Mouse (Mus musculus) skeletal muscle tissue, postnatal 0 days (tissue): Measurements from ENCODE around the gene Abi1. TPM values are rescaled to one million over a fixed set of nuclear protein-coding genes. Genes with fewer than 3 reads are reported as not detected.

Source experiments
- polyA plus RNA-seq: library from polyadenylated mRNA; unstranded; fragments of >200 nt; fragmentation: Nextera tagmentation; extraction: Ambion mirVana; gene quantifications from 2 replicates; pipeline ENCODE4 v1.2.1, GENCODE M21; 2015

Abi1 gene
- 20.9 and 23.3 TPM in 2 replicates for polyA plus RNA-seq

DNA sequence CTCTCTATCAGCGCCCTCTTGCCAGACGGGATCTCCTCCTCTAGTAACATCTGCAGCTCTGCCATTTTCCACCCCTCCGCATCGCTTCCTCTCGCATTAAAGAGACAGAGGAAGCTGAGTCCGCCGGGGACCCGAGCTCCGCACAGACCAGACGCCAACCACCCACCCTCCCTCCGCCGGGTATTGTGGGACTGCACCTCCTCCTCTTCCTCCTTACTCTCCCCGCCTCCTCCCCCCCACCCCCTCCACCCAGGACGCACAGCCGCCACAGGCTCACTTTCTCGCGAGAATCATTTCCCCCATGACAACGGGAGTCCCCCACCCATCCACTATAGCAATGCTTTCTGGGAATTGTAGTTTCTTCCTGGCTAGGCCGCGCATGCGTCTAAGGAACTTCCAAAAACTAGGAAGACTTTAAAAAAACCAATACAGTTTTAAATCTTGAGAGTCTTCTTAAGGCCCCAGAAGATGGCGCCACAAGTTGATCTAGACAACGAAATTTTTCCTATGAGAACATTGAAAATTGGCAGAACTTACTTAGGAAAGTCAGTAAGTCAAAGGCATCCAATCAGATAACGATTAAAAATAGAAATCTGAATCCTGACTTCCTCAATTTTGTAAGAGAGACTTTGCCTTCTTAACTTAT, at the start of gene Abi1:
TSS of gene Abi1 (minus strand) at position 241 of the 646 bp plus-strand sequence.

DNA sequence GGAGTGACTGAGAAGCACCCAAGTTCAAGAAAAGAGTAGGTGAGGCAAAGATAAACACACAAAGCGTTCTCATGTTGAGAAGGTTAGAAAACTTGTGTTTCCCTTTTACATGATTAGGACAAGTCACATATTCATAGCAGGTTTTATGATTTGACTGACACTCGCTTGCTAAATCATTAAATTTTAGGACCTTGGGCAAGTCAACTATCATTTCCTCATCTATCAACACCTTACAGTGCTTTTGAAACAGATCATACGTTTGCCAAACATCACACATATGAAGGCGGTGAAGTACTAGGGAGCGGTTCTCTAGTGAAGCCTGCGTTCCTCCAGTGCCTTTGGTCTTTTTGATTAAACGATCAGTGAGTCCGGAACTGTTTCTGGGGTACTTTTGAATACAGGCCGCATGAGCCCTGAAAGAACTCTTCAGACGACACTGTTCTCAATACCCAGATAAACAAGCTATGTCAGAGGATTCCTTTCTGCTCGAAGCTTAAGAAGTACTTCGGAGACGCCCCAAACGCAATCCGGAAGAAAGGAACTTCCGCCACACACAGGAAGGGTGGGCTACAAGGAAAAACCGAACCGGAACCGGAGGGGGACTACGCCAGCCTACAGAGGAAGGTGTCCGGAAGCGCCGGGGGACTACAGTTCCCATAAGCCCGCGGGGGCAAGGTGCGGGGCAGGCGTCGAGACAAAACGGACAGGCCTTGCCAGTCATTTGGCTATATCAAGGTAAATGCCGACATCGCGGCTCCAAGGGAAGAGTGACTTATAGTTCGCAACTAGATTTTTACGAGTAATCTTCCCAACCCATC, 27.7 kb upstream of the Abi1 start, which contains the start of gene Acbd5:
TSS of gene Acbd5 (plus strand) at position 616 of the 818 bp plus-strand sequence.

DNA sequence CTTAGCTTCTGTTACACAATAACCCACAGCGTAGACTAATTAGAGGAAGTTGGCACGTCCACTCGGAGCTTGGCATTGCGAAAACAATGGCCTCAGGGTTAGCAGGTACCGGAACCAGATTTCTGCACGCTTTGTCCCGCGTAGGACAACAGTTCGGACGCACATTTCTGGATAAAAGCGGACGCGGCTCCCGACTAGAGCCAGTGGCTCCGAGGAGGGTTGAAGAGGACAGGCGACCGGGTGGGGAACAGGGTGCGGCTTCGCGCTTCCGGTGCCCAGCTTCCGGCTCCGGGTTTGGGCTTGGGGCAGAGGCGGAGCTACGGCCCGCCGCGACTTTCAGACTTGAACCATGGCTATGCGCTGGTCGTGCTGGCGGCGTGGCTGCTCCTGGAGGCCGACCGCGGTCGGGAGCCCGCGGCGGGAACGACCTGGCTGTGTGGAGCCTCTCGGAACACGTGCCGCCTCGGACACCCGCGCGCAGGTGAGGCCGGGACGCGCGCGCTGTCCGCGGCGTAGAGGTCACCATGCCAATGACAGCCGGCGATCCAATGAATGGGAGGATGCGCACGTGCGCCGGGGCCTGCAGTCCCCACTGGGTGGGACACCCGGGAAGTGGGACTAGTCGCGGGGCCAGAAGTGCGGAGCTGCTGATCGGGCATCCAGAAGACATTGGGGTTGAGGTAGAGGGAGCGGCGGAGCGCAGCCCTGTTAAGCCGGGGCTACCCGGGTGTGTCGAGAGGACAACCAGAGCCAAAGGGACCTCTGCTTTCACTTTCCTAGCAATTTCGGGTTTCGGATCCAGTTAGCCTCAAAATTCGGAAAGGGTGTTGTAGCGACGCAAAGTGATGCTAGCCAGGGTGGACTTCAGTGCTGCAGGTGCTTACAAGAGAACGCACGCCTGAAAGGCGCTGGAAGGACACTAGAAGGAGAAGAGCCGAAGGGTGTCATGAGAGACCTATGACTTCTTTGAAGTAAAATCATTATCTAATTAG, 144.5 kb downstream of the Abi1 start, which contains the start of gene Pdss1:
TSS of gene Pdss1 (plus strand) at position 241 of the 992 bp plus-strand sequence.

Other genes starting within 250 kb of the Abi1 start
- 20.3 and 20.4 TPM in 2 replicates for gene Pdss1, start 144.7 kb downstream of the Abi1 start, polyA plus RNA-seq
- 21.6 and 23.6 TPM in 2 replicates for gene Acbd5, start 27.9 kb upstream of the Abi1 start, polyA plus RNA-seq
- gene Mastl, start 115.8 kb upstream of the Abi1 start, polyA plus RNA-seq = 1.9 and 2.8 TPM in 2 replicates
- 41.1 and 41.3 TPM in 2 replicates for gene Yme1l1, start 116.1 kb upstream of the Abi1 start, polyA plus RNA-seq
- 0.09 TPM in 1 of 2 replicates, not detected in the other for gene 4931423N10Rik, start 167.2 kb upstream of the Abi1 start, polyA plus RNA-seq